Mouse (Mus musculus): ENCODE measurements at regions not wholly inside any gene's neighbourhood (a gene's known extent, or its start where the extent isn't known, plus 50 kb on each side); places are given as distances from the start of the nearest gene placed in this dataset.

GRCm38 (mm10) chr6:144940871-144941380 is 135.1 kb downstream of the Bcat1 start:
- no peak overlapping the region for H3K27ac ChIP-seq
- 83% methylated on average over 14 of the region's 14 CpGs for WGBS (ENCODE audit: insufficient replicate concordance)
- no peaks in the 10 kb centered on the region for H3K36me3 ChIP-seq
- H3K27me3 ChIP-seq = no peaks in the 10 kb centered on the region
- no peaks in the 10 kb centered on the region for H3K9me3 ChIP-seq (replicated peaks)
- H3K4me3 ChIP-seq (replicated peaks) = no peak overlapping the region
- no peak for ATAC-seq (ENCODE audit: low read depth)
- DNase-seq = no peak
- H3K4me2 ChIP-seq = no peak overlapping the region
- 0 out of 2 replicates have a peak, but pooled peaks cover 3% of the 10 kb centered on the region for H3K4me1 ChIP-seq (replicated peaks)
- H3K9ac ChIP-seq = no peak overlapping the region

DNA sequence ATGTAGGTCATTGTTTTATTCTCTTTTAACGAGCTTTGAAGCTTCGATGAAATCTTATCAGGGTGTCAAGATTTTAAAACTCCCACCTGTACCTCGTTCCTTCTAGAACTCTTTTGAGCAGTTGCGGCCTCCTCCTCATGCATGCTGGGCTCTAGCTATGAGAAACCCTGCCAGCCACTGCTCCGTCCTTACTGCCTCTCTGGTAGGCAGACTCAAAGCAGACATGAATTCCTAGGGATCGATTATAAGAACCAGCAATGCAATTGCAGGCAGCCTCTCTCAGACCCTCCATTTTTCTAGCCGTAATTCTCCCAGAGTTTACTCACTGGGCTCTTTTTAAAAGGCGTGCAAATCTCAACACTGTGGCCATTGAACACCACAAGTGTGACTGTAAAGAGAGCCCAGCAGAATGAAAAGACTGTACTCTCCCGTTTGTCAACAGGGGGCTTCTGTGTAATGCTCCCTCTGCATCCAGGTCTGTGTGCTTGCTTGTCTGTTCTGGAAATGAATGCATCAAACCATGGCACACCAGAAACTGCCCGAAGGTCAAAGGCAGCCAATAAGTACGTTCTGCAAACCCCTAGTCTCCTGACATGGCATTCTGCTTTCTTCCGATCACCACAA is 137.3 kb downstream of the Bcat1 start:
- DNase-seq (no peak), ATAC-seq (ENCODE audit: low read depth) (no peak)
- Histone ChIP-seq H3K4me1 (replicated peaks) (no peaks in the 10 kb centered on the region), H3K9me3 (replicated peaks) (no peaks in the 10 kb centered on the region), H3K9ac (no peak overlapping the region), H3K4me2 (no peak overlapping the region), H3K27me3 (no peaks in the 10 kb centered on the region), H3K4me3 (replicated peaks) (no peak overlapping the region), H3K27ac (no peak overlapping the region), H3K36me3 (no peaks in the 10 kb centered on the region)
- 72% methylated on average over 12 of the region's 12 CpGs for WGBS (ENCODE audit: insufficient replicate concordance)

- H3K27ac ChIP-seq = no peak overlapping the region
- no peak overlapping the region for H3K4me3 ChIP-seq (replicated peaks)
- no peak overlapping the region for H3K4me2 ChIP-seq
- peaks cover 7% of the 10 kb centered on the region for H3K9me3 ChIP-seq (replicated peaks)
- DNase-seq (no peak), ATAC-seq (ENCODE audit: low read depth) (no peak)
- 76% methylated on average over 7 of the region's 7 CpGs for WGBS (ENCODE audit: insufficient replicate concordance)
- H3K36me3 ChIP-seq = no peaks in the 10 kb centered on the region
- no peaks in the 10 kb centered on the region for H3K4me1 ChIP-seq (replicated peaks)
- H3K9ac ChIP-seq = no peak overlapping the region
- H3K27me3 ChIP-seq = no peaks in the 10 kb centered on the region
Observed at GRCm38 (mm10) chr6:144937211-144937610, 138.8 kb downstream of the Bcat1 start.

- H3K9ac ChIP-seq = no peak overlapping the region
- H3K9me3 ChIP-seq (replicated peaks) = peaks cover 8% of the 10 kb centered on the region
- no peak for ATAC-seq (ENCODE audit: low read depth)
- WGBS (ENCODE audit: insufficient replicate concordance) = 64% methylated on average over 6 of the region's 6 CpGs
- H3K4me3 ChIP-seq (replicated peaks) = no peak overlapping the region
- H3K27me3 ChIP-seq = no peaks in the 10 kb centered on the region
- H3K4me1 ChIP-seq (replicated peaks) = 0 out of 2 replicates have a peak, but pooled peaks cover 3% of the 10 kb centered on the region
- H3K27ac ChIP-seq = no peak overlapping the region
- H3K36me3 ChIP-seq = no peaks in the 10 kb centered on the region
- H3K4me2 ChIP-seq = no peak overlapping the region
- DNase-seq = no peak
Observed at GRCm38 (mm10) chr6:144933722-144934235, 142.2 kb downstream of the Bcat1 start.

GRCm38 (mm10) chr6:144932402-144932801 is 143.6 kb downstream of the Bcat1 start:
- no peak for DNase-seq
- 66% methylated on average over 7 of the region's 7 CpGs for WGBS (ENCODE audit: insufficient replicate concordance)
- H3K9me3 ChIP-seq (replicated peaks) = peaks cover 8% of the 10 kb centered on the region
- H3K4me2 ChIP-seq = no peak overlapping the region
- no peaks in the 10 kb centered on the region for H3K27me3 ChIP-seq
- no peak overlapping the region for H3K9ac ChIP-seq
- H3K4me1 ChIP-seq (replicated peaks) = peaks cover 8% of the 10 kb centered on the region; the same call in 1 of the 2 replicates
- H3K36me3 ChIP-seq = no peaks in the 10 kb centered on the region
- no peak overlapping the region for H3K27ac ChIP-seq
- no peak overlapping the region for H3K4me3 ChIP-seq (replicated peaks)
- no peak for ATAC-seq (ENCODE audit: low read depth)

DNA sequence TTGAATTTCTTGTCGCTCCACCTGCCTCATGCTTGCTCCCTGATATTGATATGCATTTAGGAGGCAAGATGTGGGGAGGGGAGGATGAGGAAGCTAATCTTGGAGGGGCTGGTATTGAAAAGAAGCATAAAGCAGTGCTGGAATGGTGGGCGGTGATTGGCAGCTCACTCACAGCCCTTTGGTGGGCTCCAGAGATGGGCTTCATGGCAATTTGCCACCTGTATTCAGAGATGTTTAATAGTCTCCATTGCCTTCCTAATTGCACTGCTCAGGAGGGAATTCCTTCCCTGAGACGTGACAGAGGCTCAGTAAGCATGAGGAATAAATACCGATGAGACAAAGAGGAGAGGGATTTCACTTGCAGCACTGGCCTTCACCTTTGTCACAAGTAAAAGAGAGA is 146.0 kb downstream of the Bcat1 start:
- no peak overlapping the region for H3K9ac ChIP-seq
- H3K4me3 ChIP-seq (replicated peaks) = no peak overlapping the region
- no peaks in the 10 kb centered on the region for H3K36me3 ChIP-seq
- DNase-seq (no peak), ATAC-seq (ENCODE audit: low read depth) (no peak)
- no peak overlapping the region for H3K4me2 ChIP-seq
- WGBS (ENCODE audit: insufficient replicate concordance) = 75% methylated on average over 4 of the region's 4 CpGs
- H3K4me1 ChIP-seq (replicated peaks) = peaks cover 8% of the 10 kb centered on the region; the same call in 1 of the 2 replicates
- H3K9me3 ChIP-seq (replicated peaks) = peaks cover 8% of the 10 kb centered on the region
- H3K27me3 ChIP-seq = no peaks in the 10 kb centered on the region
- H3K27ac ChIP-seq = no peak overlapping the region

DNA sequence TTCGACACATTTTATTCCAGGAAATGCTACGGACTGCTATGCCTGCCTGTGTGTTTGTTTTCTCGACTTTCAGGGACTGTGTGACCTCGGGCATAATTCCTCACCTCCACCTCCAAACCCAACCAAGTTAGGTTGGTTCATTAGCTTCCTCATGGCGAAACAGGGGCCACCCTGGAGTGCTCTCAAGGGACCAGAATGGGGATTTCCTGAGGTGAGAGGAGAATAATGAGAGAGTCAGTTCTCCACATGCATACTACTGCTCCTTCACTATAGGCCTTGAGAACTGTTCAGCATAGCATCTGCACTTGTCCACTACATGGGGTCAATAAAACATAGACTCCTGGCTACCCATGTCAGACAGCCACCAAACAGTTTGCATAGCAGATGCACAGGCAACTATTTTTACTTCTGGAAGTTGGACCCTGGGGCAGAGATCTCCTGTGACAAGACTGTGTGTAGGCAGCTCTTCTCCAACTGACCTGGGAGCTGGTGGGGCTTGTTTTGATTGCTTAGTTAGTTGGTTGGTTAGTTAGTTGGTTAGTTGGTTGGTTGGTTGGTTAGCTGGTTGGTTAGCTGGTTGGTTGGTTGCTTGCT is 146.6 kb downstream of the Bcat1 start:
- H3K36me3 ChIP-seq = no peaks in the 10 kb centered on the region
- peaks cover 8% of the 10 kb centered on the region for H3K9me3 ChIP-seq (replicated peaks)
- no peak overlapping the region for H3K4me2 ChIP-seq
- WGBS (ENCODE audit: insufficient replicate concordance) = 66% methylated on average over 5 of the region's 5 CpGs
- peaks cover 8% of the 10 kb centered on the region; the same call in 1 of the 2 replicates for H3K4me1 ChIP-seq (replicated peaks)
- DNase-seq = no peak
- no peak overlapping the region for H3K9ac ChIP-seq
- no peak for ATAC-seq (ENCODE audit: low read depth)
- H3K27ac ChIP-seq = no peak overlapping the region
- no peaks in the 10 kb centered on the region for H3K27me3 ChIP-seq
- H3K4me3 ChIP-seq (replicated peaks) = no peak overlapping the region

DNA sequence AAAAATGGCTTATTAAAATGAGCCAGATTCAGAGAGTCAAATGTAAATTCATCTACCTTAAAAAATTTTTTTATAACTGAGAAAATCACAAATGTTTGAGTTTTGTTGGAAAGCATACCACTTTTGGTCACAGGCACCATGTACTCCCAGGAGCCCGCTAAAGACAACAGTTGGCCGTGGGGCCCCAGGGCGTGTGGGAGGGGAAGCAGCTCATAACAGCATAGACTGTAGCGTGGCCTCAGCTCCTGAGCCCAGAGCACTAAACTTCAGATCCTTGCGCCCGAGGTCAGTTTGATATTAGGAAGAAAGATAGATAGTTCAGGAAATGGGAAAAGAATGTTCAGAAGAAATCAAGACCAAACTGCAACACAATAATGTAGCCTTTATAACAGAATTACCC is 145.8 kb upstream of the Sox5 start:
- Histone ChIP-seq H3K4me1 (replicated peaks) (peaks cover 8% of the 10 kb centered on the region; the same call in 1 of the 2 replicates), H3K4me3 (replicated peaks) (no peak overlapping the region), H3K27me3 (no peaks in the 10 kb centered on the region), H3K9me3 (replicated peaks) (peaks cover 4% of the 10 kb centered on the region), H3K4me2 (no peak overlapping the region), H3K27ac (no peak overlapping the region), H3K36me3 (no peaks in the 10 kb centered on the region), H3K9ac (no peak overlapping the region)
- DNase-seq (no peak), ATAC-seq (ENCODE audit: low read depth) (peak; percentile 64; the same call in 1 of the 2 replicates)
- WGBS (ENCODE audit: insufficient replicate concordance) = 56% methylated on average over 6 of the region's 6 CpGs

GRCm38 (mm10) chr6:144922762-144923161 is 141.0 kb upstream of the Sox5 start:
- DNase-seq = no peak
- Histone ChIP-seq H3K27ac (no peak overlapping the region), H3K4me3 (replicated peaks) (no peak overlapping the region), H3K27me3 (no peaks in the 10 kb centered on the region), H3K9ac (no peak overlapping the region), H3K4me1 (replicated peaks) (peaks cover 6% of the 10 kb centered on the region; the same call in 1 of the 2 replicates), H3K9me3 (replicated peaks) (no peaks in the 10 kb centered on the region), H3K4me2 (no peak overlapping the region), H3K36me3 (no peaks in the 10 kb centered on the region)
- ATAC-seq (ENCODE audit: low read depth) = no peak
- 68% methylated on average over 3 of the region's 3 CpGs for WGBS (ENCODE audit: insufficient replicate concordance)

DNA sequence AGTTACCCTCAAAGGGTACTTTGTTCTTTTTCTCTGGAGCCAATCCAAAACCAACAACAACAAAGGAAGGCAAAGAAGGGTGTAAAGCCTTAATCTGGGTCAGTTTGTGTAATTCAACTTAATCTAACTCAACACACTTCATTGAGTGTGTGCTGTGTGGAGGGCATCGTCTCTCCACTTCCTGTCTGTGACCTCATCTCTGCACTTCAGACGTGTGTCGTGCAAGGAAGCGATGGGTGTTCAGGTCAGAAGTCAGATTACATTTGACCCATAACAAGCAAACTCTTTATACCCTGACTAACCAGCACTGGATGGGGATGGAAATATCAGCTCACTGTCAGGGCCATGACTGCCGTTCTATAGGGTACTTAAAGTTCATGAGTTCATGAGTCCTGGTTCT is 138.0 kb upstream of the Sox5 start:
- Histone ChIP-seq H3K4me1 (replicated peaks) (peaks cover 12% of the 10 kb centered on the region), H3K9ac (no peak overlapping the region), H3K9me3 (replicated peaks) (no peaks in the 10 kb centered on the region), H3K36me3 (no peaks in the 10 kb centered on the region), H3K27me3 (no peaks in the 10 kb centered on the region), H3K4me2 (no peak overlapping the region), H3K27ac (no peak overlapping the region), H3K4me3 (replicated peaks) (no peak overlapping the region)
- 17% methylated on average over 5 of the region's 5 CpGs for WGBS (ENCODE audit: insufficient replicate concordance)
- DNase-seq (no peak), ATAC-seq (ENCODE audit: low read depth) (peak; percentile 29; the same call in 1 of the 2 replicates)

DNA sequence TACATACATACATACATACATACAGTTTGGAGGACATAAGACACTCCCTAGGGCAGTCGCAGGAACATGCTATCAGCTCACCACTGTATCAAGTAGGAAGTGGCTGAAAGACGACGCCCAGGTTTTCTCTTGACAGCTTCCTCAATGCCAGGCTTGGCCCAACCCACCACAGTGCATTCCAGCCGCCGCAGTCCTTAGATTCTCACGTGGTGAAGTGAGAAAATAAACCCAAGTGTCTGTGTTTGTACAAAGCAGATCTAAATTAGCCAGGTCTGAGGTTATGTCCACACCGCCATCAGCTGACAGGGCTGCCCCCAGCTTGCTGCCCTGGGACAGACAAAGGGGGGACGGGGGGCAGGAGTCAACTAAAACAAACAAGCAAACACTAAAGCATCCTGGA is 135.4 kb upstream of the Sox5 start:
- no peaks in the 10 kb centered on the region for H3K9me3 ChIP-seq (replicated peaks)
- no peak overlapping the region for H3K4me3 ChIP-seq (replicated peaks)
- no peak overlapping the region for H3K9ac ChIP-seq
- no peaks in the 10 kb centered on the region for H3K36me3 ChIP-seq
- H3K4me1 ChIP-seq (replicated peaks) = peaks cover 12% of the 10 kb centered on the region
- ATAC-seq (ENCODE audit: low read depth) = peak; percentile 74
- WGBS (ENCODE audit: insufficient replicate concordance) = 17% methylated on average over 8 of the region's 8 CpGs
- no peaks in the 10 kb centered on the region for H3K27me3 ChIP-seq
- no peak overlapping the region for H3K27ac ChIP-seq
- no peak for DNase-seq
- H3K4me2 ChIP-seq = 0 out of 2 replicates have a peak overlapping the region, but pooled peaks have one; percentile 10

All from liver, embryonic 13.5 days (tissue).